Mouse (Mus musculus) liver, postnatal 0 days (tissue): ENCODE results near the gene Fam168a.

ENCODE experiments used
- CTCF ChIP-seq: sonication (generic); IDR thresholded peaks from 2 replicates; pipeline ENCODE4 v1.5.1; 2016; ENCODE audit warnings: antibody characterized with exemption, low read depth
- EP300 ChIP-seq: IDR thresholded peaks from 2 replicates; pipeline ENCODE4 v1.6.1; 2016; ENCODE audit warnings: antibody characterized with exemption, low read depth, mild to moderate bottlenecking

DNA sequence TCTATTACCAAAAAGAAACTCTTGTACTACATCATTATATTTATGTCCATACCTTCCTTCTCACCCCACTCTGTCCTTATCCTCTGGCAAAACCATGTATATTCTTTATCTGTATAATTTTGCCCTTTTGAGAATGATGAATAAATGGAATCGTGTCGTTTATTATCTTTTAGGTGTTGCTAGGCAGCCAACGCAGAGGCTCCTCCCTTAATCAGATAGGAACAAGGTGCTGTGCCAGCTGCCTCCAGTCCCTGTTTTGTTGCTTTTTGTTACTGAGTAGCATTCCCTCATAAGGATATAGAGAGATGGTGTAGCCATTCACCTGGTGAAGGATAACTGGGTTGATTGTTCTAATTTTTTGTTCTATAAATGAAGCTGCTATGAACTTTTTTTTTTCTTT lies 29.7 kb downstream of the Fam168a start:
- TF ChIP-seq CTCF (no peak), EP300 (no peak)
